Mouse (Mus musculus) MEL (cell line): ENCODE results near the gene Fam222b. TPM values are rescaled to one million over a fixed set of nuclear protein-coding genes. Genes with fewer than 3 reads are reported as not detected.
A peak's percentile ranks its signal among the peaks of the same experiment; 100 is the strongest.

ENCODE experiments used
- DNase-seq: peaks from one replicate; pipeline ENCODE4 v3.0.0; 2011; ENCODE audit warnings: low read depth, low spot score
- H3K27ac ChIP-seq: 2 replicates; pipeline ENCODE4 v1.5.1; 2012; ENCODE audit warnings: low read depth, mild to moderate bottlenecking, control low read depth, low read length, moderate library complexity; ENCODE audit not compliant: control insufficient read depth
- H3K27me3 ChIP-seq, 2 experiments: fragments of 150-350 bp in 1 of 2; sonication (generic) in 1 of 2; 2 replicates each; pipeline ENCODE4 v1.6.1; 2012; ENCODE audit warnings: low read length in 2 of 2, mild to moderate bottlenecking in 2 of 2, improper control_type of control experiment in 1 of 2, moderate library complexity in 1 of 2; ENCODE audit not compliant: insufficient read depth in 2 of 2, control insufficient read depth in 1 of 2
- H3K36me3 ChIP-seq, 2 experiments: 2 replicates each; pipeline ENCODE4 v1.6.1; 2012 to 2014; ENCODE audit warnings: low read length in 2 of 2, improper control_type of control experiment in 1 of 2, inconsistent platforms in 1 of 2, mild to moderate bottlenecking in 1 of 2; ENCODE audit not compliant: insufficient read depth in 2 of 2, control insufficient read depth in 1 of 2
- H3K4me1 ChIP-seq, 2 experiments: fragments of 150-350 bp in 1 of 2; sonication (generic) in 1 of 2; 2 replicates each; pipeline ENCODE4 v1.6.1; 2012; ENCODE audit warnings: low read length in 2 of 2, improper control_type of control experiment in 1 of 2, mild to moderate bottlenecking in 1 of 2; ENCODE audit not compliant: insufficient read depth in 2 of 2, control insufficient read depth in 1 of 2
- H3K4me3 ChIP-seq, 2 experiments: fragments of 150-350 bp in 1 of 2; sonication (generic) in 1 of 2; 2 replicates each; pipeline ENCODE4 v1.5.1; 2012; ENCODE audit warnings: low read depth in 2 of 2, low read length in 2 of 2, mild to moderate bottlenecking in 2 of 2, moderate library complexity in 2 of 2, control low read depth in 1 of 2, improper control_type of control experiment in 1 of 2; ENCODE audit not compliant: control insufficient read depth in 1 of 2, insufficient read depth in 1 of 2
- H3K79me2 ChIP-seq: 2 replicates; pipeline ENCODE4 v1.6.1; 2012; ENCODE audit warnings: mild to moderate bottlenecking, low read length, moderate library complexity; ENCODE audit not compliant: control insufficient read depth, poor library complexity, insufficient read depth
- H3K9ac ChIP-seq: 2 replicates; pipeline ENCODE4 v1.6.1; 2012; ENCODE audit warnings: low read depth, mild to moderate bottlenecking, control low read depth, low read length, moderate library complexity; ENCODE audit not compliant: control insufficient read depth, poor library complexity, severe bottlenecking
- H3K9me3 ChIP-seq: fragments of 150-350 bp; sonication (generic); replicated peaks from 2 replicates; pipeline ENCODE4 v1.6.1; 2012; ENCODE audit warnings: mild to moderate bottlenecking, low read length, improper control_type of control experiment, moderate library complexity; ENCODE audit not compliant: insufficient read depth
- BHLHE40 ChIP-seq: IDR thresholded peaks from 2 replicates; pipeline ENCODE4 v1.6.1; 2012; ENCODE audit warnings: low read depth, mild to moderate bottlenecking, inconsistent platforms, low read length, improper control_type of control experiment, borderline replicate concordance
- CHD1 ChIP-seq: IDR thresholded peaks from 2 replicates; pipeline ENCODE4 v1.6.1; 2012; ENCODE audit warnings: low read depth, mild to moderate bottlenecking, inconsistent platforms, low read length, improper control_type of control experiment
- CTCF ChIP-seq, 3 experiments: IDR thresholded peaks in 2 of 3; conservative IDR thresholded peaks in 1 of 3; 2 replicates each; pipeline ENCODE4 v1.5.1; 2011 to 2012; ENCODE audit warnings: low read length in 3 of 3, low read depth in 2 of 3, mild to moderate bottlenecking in 2 of 3, improper control_type of control experiment in 1 of 3, inconsistent platforms in 1 of 3, mixed read lengths in 1 of 3, moderate library complexity in 1 of 3; ENCODE audit not compliant: control insufficient read depth in 1 of 3, insufficient read depth in 1 of 3, poor library complexity in 1 of 3, severe bottlenecking in 1 of 3
- E2F4 ChIP-seq: IDR thresholded peaks from 2 replicates; pipeline ENCODE4 v1.6.1; 2011; ENCODE audit warnings: low read depth, low read length, improper control_type of control experiment, borderline replicate concordance
- ELF1 ChIP-seq: IDR thresholded peaks from 2 replicates; pipeline ENCODE4 v1.6.1; 2014; ENCODE audit warnings: low read depth, mild to moderate bottlenecking, inconsistent platforms, low read length, improper control_type of control experiment, moderate library complexity
- EP300 ChIP-seq, 2 experiments: IDR thresholded peaks; 2 replicates each; pipeline ENCODE4 v1.6.1; 2011; ENCODE audit warnings: improper control_type of control experiment in 2 of 2, low read length in 2 of 2, low read depth in 1 of 2, mild to moderate bottlenecking in 1 of 2
- ETS1 ChIP-seq: IDR thresholded peaks from 2 replicates; pipeline ENCODE4 v1.6.1; 2012; ENCODE audit warnings: low read depth, mild to moderate bottlenecking, inconsistent platforms, low read length, improper control_type of control experiment, moderate library complexity
- GABPA ChIP-seq: IDR thresholded peaks from 2 replicates; pipeline ENCODE4 v1.6.1; 2012; ENCODE audit warnings: low read depth, mild to moderate bottlenecking, inconsistent platforms, low read length, improper control_type of control experiment, moderate library complexity
- GATA1 ChIP-seq: IDR thresholded peaks from 2 replicates; pipeline ENCODE4 v1.6.1; 2011; ENCODE audit warnings: low read depth, low read length, improper control_type of control experiment
- HCFC1 ChIP-seq: IDR thresholded peaks from 2 replicates; pipeline ENCODE4 v1.6.1; 2012; ENCODE audit warnings: low read depth, mild to moderate bottlenecking, inconsistent platforms, low read length, improper control_type of control experiment, moderate library complexity
- JUND ChIP-seq: IDR thresholded peaks from 2 replicates; pipeline ENCODE4 v1.6.1; 2011; ENCODE audit warnings: low read depth, mild to moderate bottlenecking, improper control_type of control experiment, low read length
- MAZ ChIP-seq: IDR thresholded peaks from 2 replicates; pipeline ENCODE4 v1.6.1; 2012; ENCODE audit warnings: low read depth, mild to moderate bottlenecking, inconsistent platforms, low read length, improper control_type of control experiment
- MEF2A ChIP-seq: IDR thresholded peaks from 2 replicates; pipeline ENCODE4 v1.6.1; 2014; ENCODE audit warnings: low read depth, mild to moderate bottlenecking, inconsistent platforms, low read length, improper control_type of control experiment; ENCODE audit not compliant: poor library complexity, insufficient replicate concordance, severe bottlenecking; ENCODE audit errors: extremely low read depth
- MXI1 ChIP-seq: IDR thresholded peaks from 2 replicates; pipeline ENCODE4 v1.6.1; 2011; ENCODE audit warnings: mild to moderate bottlenecking, low read depth, low read length, improper control_type of control experiment
- MYC ChIP-seq: IDR thresholded peaks from 2 replicates; pipeline ENCODE4 v1.6.1; 2011; ENCODE audit warnings: low read depth, mild to moderate bottlenecking, low read length, improper control_type of control experiment, moderate library complexity
- NELFE ChIP-seq: IDR thresholded peaks from 2 replicates; pipeline ENCODE4 v1.6.1; 2011; ENCODE audit warnings: low read depth, low read length, improper control_type of control experiment
- NRF1 ChIP-seq: IDR thresholded peaks from 2 replicates; pipeline ENCODE4 v1.6.1; 2014; ENCODE audit warnings: low read depth, mild to moderate bottlenecking, inconsistent platforms, low read length, improper control_type of control experiment, moderate library complexity; ENCODE audit not compliant: poor library complexity, insufficient read depth, severe bottlenecking
- POLR2A ChIP-seq, 2 experiments: IDR thresholded peaks; 2 replicates each; pipeline ENCODE4 v1.6.1; 2011 to 2012; ENCODE audit warnings: low read length in 2 of 2, mild to moderate bottlenecking in 2 of 2, control low read depth in 1 of 2, improper control_type of control experiment in 1 of 2, low read depth in 1 of 2, moderate library complexity in 1 of 2; ENCODE audit not compliant: control insufficient read depth in 1 of 2, insufficient read depth in 1 of 2, poor library complexity in 1 of 2
- POLR2AphosphoS2 ChIP-seq: IDR thresholded peaks from 2 replicates; pipeline ENCODE4 v1.6.1; 2011; ENCODE audit warnings: low read length, improper control_type of control experiment
- RAD21 ChIP-seq: IDR thresholded peaks from 2 replicates; pipeline ENCODE4 v1.6.1; 2011; ENCODE audit warnings: mild to moderate bottlenecking, low read depth, low read length, improper control_type of control experiment
- RCOR1 ChIP-seq: IDR thresholded peaks from 2 replicates; pipeline ENCODE4 v1.6.1; 2012; ENCODE audit warnings: low read depth, mild to moderate bottlenecking, inconsistent platforms, low read length, improper control_type of control experiment
- SIN3A ChIP-seq: IDR thresholded peaks from 2 replicates; pipeline ENCODE4 v1.6.1; 2012; ENCODE audit warnings: low read length, improper control_type of control experiment, inconsistent platforms
- SMC3 ChIP-seq: IDR thresholded peaks from 2 replicates; pipeline ENCODE4 v1.6.1; 2011; ENCODE audit warnings: low read depth, low read length, improper control_type of control experiment
- TAL1 ChIP-seq: IDR thresholded peaks from 2 replicates; pipeline ENCODE4 v1.6.1; 2012; ENCODE audit warnings: mild to moderate bottlenecking, inconsistent platforms, low read length, moderate library complexity, mixed read lengths
- TBP ChIP-seq: IDR thresholded peaks from 2 replicates; pipeline ENCODE4 v1.8.0; 2011; ENCODE audit warnings: low read depth, low read length, improper control_type of control experiment
- TCF12 ChIP-seq: IDR thresholded peaks from 2 replicates; pipeline ENCODE4 v1.6.1; 2014; ENCODE audit warnings: low read depth, mild to moderate bottlenecking, inconsistent platforms, low read length, improper control_type of control experiment, moderate library complexity
- UBTF ChIP-seq: IDR thresholded peaks from 2 replicates; pipeline ENCODE4 v1.6.1; 2012; ENCODE audit warnings: low read depth, mild to moderate bottlenecking, inconsistent platforms, low read length, improper control_type of control experiment, moderate library complexity, borderline replicate concordance; ENCODE audit not compliant: insufficient read depth
- USF1 ChIP-seq: IDR thresholded peaks from 2 replicates; pipeline ENCODE4 v1.6.1; 2014; ENCODE audit warnings: low read depth, mild to moderate bottlenecking, inconsistent platforms, low read length, improper control_type of control experiment, moderate library complexity
- ZC3H11A ChIP-seq: IDR thresholded peaks from 2 replicates; pipeline ENCODE4 v1.6.1; 2012; ENCODE audit warnings: low read depth, mild to moderate bottlenecking, inconsistent platforms, low read length, improper control_type of control experiment
- ZMIZ1 ChIP-seq: IDR thresholded peaks from 2 replicates; pipeline ENCODE4 v1.6.1; 2012; ENCODE audit warnings: low read depth, mild to moderate bottlenecking, inconsistent platforms, low read length, improper control_type of control experiment, moderate library complexity
- ZNF384 ChIP-seq: IDR thresholded peaks from 2 replicates; pipeline ENCODE4 v1.6.1; 2012; ENCODE audit warnings: low read depth, mild to moderate bottlenecking, inconsistent platforms, low read length, improper control_type of control experiment
- polyA plus RNA-seq, 2 experiments: library from polyadenylated mRNA; stranded (reverse) in 1 of 2; unstranded in 1 of 2; fragments of >175 nt in 1 of 2; fragments of >200 nt in 1 of 2; gene quantifications; 2 replicates each; pipeline versions ENCODE4 v1.2.1 to v1.2.4; 2012; ENCODE audit warnings: low replicate concordance in 2 of 2, low read depth in 1 of 2; ENCODE audit not compliant: insufficient read length in 2 of 2, insufficient read depth in 1 of 2, missing spikeins in 1 of 2
- total RNA-seq: library from RNA; depleted of rRNA; stranded (reverse); fragments of 300-350 nt; gene quantifications from 2 replicates; pipeline ENCODE4 v1.2.3, GENCODE M21; 2012

Gene Fam222b
- total and polyA plus RNA-seq, 3 experiments, result 2.4 to 8.1 TPM; not detected in 1

DNA sequence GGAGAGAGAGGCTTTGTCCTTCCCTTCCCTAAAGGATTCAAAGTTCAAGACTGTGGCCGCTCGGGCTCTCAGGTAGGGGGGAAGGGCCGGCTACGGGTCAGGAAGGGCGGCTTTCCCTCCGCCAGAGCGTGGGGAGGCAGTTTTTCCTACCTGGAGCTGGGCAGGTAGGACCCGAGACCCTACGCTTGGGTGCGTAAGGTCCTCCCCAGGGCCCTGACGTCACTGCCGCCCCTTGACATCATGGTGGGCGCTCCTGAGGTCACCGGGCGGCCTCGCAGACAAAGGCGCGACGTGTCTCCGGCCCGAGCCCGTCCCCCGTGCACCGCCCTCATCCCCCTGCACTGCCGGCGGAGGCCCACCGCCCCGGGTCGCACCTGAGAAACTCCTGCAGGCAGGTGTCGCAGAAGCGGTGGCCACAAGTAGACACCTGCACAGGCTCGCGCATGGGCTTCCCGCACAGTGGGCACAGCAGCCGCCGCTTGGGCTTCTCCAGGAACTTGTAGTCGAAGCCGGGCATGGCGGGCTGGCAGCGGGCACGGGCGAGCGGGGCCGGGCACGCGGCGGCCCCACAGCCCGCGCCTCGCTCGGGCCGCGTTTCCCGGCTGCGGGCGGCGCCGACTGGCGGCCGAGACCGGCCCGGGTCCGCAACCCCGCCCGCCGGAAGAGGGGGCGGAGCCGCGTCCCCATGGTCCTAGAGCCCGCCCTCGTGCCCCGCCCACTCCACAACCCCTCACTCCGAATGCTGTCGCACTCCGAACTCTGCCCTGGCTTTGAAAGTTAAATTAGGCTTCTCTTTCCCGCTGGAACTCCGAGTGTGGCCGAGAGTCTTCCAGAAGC is 70.7 kb downstream of the Fam222b start, which contains the start of gene Traf4:
Gene Traf4 (minus strand): TSS at position 666 of the 837 bp plus-strand sequence.
- peak; percentile 89 for DNase-seq
- peak within 1 kb of the TSS; percentile 87 to 92 for H3K4me3 ChIP-seq
- peaks cover 0 to 23% of the 10 kb centered on the region in 2 experiments; a peak in 2 of 4 replicates for H3K36me3 ChIP-seq
- peaks cover 13% of the 10 kb centered on the region for H3K79me2 ChIP-seq
- no peaks in the 10 kb centered on the region for H3K9me3 ChIP-seq
- peak within 1 kb of the TSS; percentile 65 for H3K27ac ChIP-seq
- H3K27me3 ChIP-seq, result no peaks in the 10 kb centered on the region
- TF ChIP-seq NELFE (peak; percentile 80), POLR2A (IDR thresholded peaks at IDR 0.05; ENCODE audit: control insufficient read depth in 1 of 2, insufficient read depth in 1 of 2, low read depth in 1 of 2, low read length in 2 of 2, poor library complexity in 1 of 2) (peak; percentile 76 to 95), TCF12 (peak; percentile 49), RAD21 (no peak; the same call in 1 of the 2 replicates), MXI1 (peak; percentile 80; the same call in 1 of the 2 replicates), ETS1 (no peak), ZC3H11A (0 out of 2 replicates have a peak, but pooled peaks have one; percentile 7), ZNF384 (no peak), ZMIZ1 (peak; percentile 83), JUND (no peak), E2F4 (no peak), MAZ (0 out of 2 replicates have a peak, but pooled peaks have one; percentile 72), TBP (no peak), GABPA (peak; percentile 50; the same call in 1 of the 2 replicates), NRF1 (no peak; the same call in 1 of the 2 replicates), MEF2A (no peak), HCFC1 (peak; percentile 70), RCOR1 (no peak), EP300 (IDR thresholded peaks at IDR 0.05; ENCODE audit: low read depth in 1 of 2, low read length in 2 of 2) (no peak; a peak in 1 of 4 replicates), ELF1 (peak; percentile 44; the same call in 1 of the 2 replicates), USF1 (peak; percentile 58), UBTF (0 out of 2 replicates have a peak, but pooled peaks have one; percentile 71), POLR2AphosphoS2 (peak; percentile 82), TAL1 (no peak), SIN3A (peak; percentile 47), BHLHE40 (no peak), SMC3 (peak; percentile 26; the same call in 1 of the 2 replicates), CHD1 (0 out of 2 replicates have a peak, but pooled peaks have one; percentile 54), GATA1 (no peak), CTCF (IDR thresholded peaks at IDR 0.05 in 2 of 3, conservative IDR thresholded peaks at IDR 0.05 in 1 of 3; ENCODE audit: control insufficient read depth in 1 of 3, insufficient read depth in 1 of 3, low read depth in 2 of 3, low read length in 3 of 3, poor library complexity in 1 of 3, severe bottlenecking in 1 of 3) (peak in 2 of 3 experiments; percentile 34 to 65; a peak in 3 of 6 replicates), MYC (0 out of 2 replicates have a peak, but pooled peaks have one; percentile 25)
- H3K4me1 ChIP-seq, result peaks cover 20 to 37% of the 10 kb centered on the region in 2 experiments
- peak within 1 kb of the TSS; percentile 89 for H3K9ac ChIP-seq
